Mouse (Mus musculus): ENCODE measurements around the gene Chtop. TPM values are rescaled to one million over a fixed set of nuclear protein-coding genes. Genes with fewer than 3 reads are reported as not detected.

Chtop gene
- total RNA-seq, 1 experiment, result 110 TPM

DNA sequence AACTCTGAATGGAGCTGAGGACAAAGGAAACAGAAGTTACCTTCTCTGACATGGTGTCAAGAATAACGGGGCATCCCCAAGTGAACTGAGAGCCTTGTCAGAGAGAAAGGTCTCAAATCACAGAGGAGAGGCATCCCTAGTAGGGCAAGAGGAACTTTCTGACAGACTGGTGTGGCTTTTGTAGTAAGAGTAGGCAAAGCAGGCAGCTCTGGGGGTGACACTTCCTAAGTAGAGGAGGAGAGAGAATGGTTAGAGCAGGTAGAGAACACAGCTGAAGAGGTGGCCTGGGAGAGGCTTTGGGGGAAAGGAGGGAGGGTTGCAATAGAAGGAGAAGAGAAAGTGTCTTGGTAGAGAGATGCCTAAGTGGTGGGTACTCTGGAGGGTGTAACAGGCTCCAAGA lies 26.1 kb upstream of the Chtop start:
- no peak for TF ChIP-seq ZNF384 (IDR thresholded peaks at IDR 0.05; ENCODE audit: low read depth, low read length)
- no peak for TF ChIP-seq ZC3H11A (IDR thresholded peaks at IDR 0.05; ENCODE audit: borderline replicate concordance, low read depth, low read length)
- TF ChIP-seq HCFC1 (IDR thresholded peaks at IDR 0.05; ENCODE audit: borderline replicate concordance, insufficient read depth, low read length), result no peak
- no peak for TF ChIP-seq CHD2 (IDR thresholded peaks at IDR 0.05; ENCODE audit: low read depth, low read length)
- Histone ChIP-seq H3K4me1 (ENCODE audit: control insufficient read depth in 2 of 2, insufficient read depth in 2 of 2, low read length in 2 of 2, poor library complexity in 1 of 2) (0 out of 4 replicates have a peak, but pooled peaks cover 0 to 2% of the 10 kb centered on the region in 2 experiments), H3K27ac (ENCODE audit: insufficient read depth, low read depth, low read length, poor library complexity, severe bottlenecking) (no peak overlapping the region), H3K9me3 (ENCODE audit: control insufficient read depth, insufficient read depth, low read depth, low read length) (no peaks in the 10 kb centered on the region), H3K4me3 (ENCODE audit: insufficient read depth in 1 of 2, low read depth in 1 of 2, low read length in 2 of 2, poor library complexity in 1 of 2, severe bottlenecking in 1 of 2) (no peak overlapping the region), H3K36me3 (ENCODE audit: control insufficient read depth, insufficient read depth, low read length, poor library complexity, severe bottlenecking) (no peaks in the 10 kb centered on the region), H3K9ac (ENCODE audit: insufficient read depth, low read depth, low read length, poor library complexity, severe bottlenecking) (no peak overlapping the region)
- in situ Hi-C loops (cut with MboI; ENCODE audit: low sequenced_read_pairs in 2 of 2, unreplicated experiment in 2 of 2), result no loop called here
- no peak for DNase-seq (ENCODE audit: low read depth, low spot score)

DNA sequence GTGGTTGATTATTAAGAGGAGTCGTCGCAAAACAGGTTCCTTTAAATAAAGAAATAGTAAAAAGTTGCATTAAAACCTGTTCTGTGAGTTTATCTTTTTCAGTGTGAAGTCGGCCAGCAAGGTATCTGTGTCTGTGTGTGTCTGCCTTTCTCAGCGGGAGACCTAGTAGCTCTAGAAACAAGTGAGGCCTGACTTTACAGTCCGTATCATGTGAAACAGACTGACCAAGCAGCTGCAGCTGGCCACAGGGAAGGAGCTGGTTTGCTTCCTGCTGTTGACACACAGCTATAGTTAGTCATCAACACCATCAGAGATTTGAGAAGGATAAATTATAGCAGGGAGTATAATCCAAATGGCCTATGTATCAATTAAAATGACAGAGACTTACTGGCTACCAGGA lies 22.4 kb upstream of the Chtop start:
- no peak for DNase-seq (ENCODE audit: low read depth, low spot score)
- Histone ChIP-seq H3K4me3 (ENCODE audit: insufficient read depth in 1 of 2, low read depth in 1 of 2, low read length in 2 of 2, poor library complexity in 1 of 2, severe bottlenecking in 1 of 2) (no peak overlapping the region), H3K4me1 (ENCODE audit: control insufficient read depth in 2 of 2, insufficient read depth in 2 of 2, low read length in 2 of 2, poor library complexity in 1 of 2) (peaks cover 0 to 1% of the 10 kb centered on the region in 2 experiments; a peak in 2 of 4 replicates), H3K9ac (ENCODE audit: insufficient read depth, low read depth, low read length, poor library complexity, severe bottlenecking) (no peak overlapping the region), H3K27ac (ENCODE audit: insufficient read depth, low read depth, low read length, poor library complexity, severe bottlenecking) (no peak overlapping the region), H3K36me3 (ENCODE audit: control insufficient read depth, insufficient read depth, low read length, poor library complexity, severe bottlenecking) (no peaks in the 10 kb centered on the region), H3K9me3 (ENCODE audit: control insufficient read depth, insufficient read depth, low read depth, low read length) (no peaks in the 10 kb centered on the region)
- TF ChIP-seq ZNF384 (IDR thresholded peaks at IDR 0.05; ENCODE audit: low read depth, low read length), result no peak
- TF ChIP-seq CHD2 (IDR thresholded peaks at IDR 0.05; ENCODE audit: low read depth, low read length), result no peak
- no peak for TF ChIP-seq MAFK (IDR thresholded peaks at IDR 0.05; ENCODE audit: insufficient read depth, low read depth, low read length)
- no peak for TF ChIP-seq HCFC1 (IDR thresholded peaks at IDR 0.05; ENCODE audit: borderline replicate concordance, insufficient read depth, low read length)
- no peak for TF ChIP-seq ZC3H11A (IDR thresholded peaks at IDR 0.05; ENCODE audit: borderline replicate concordance, low read depth, low read length)
- in situ Hi-C loops (cut with MboI; ENCODE audit: low sequenced_read_pairs in 2 of 2, unreplicated experiment in 2 of 2), result no loop called here

DNA sequence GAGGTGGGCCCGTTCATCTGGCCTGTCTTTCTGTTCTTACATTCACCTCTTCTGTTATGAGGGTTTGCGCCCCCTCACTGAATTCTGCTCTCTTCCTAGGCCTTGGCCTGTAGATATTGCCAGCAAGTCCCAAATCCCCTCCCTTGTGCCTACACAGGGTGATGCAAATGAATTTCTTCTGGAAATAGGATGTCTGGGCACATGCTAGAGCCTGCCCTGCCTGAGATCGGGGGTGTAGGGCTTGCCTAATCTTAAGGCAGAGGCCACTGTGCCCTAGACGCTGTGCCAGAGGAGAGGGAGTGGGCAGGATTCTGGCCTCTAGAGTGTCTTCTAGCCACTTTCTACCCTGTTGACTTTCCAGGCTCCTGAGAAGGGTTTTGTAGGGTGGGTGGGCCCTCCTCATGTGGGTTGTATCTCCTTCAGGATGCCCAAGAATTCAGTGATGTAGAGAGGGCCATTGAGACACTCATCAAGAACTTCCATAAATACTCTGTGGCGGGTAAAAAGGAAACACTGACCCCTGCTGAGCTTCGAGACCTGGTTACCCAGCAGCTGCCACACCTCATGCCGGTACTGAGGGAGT lies 18.1 kb upstream of the Chtop start:
- in situ Hi-C loops (cut with MboI; ENCODE audit: low sequenced_read_pairs in 2 of 2, unreplicated experiment in 2 of 2), result no loop called here
- Histone ChIP-seq H3K9ac (ENCODE audit: insufficient read depth, low read depth, low read length, poor library complexity, severe bottlenecking) (no peak overlapping the region), H3K27ac (ENCODE audit: insufficient read depth, low read depth, low read length, poor library complexity, severe bottlenecking) (no peak overlapping the region), H3K36me3 (ENCODE audit: control insufficient read depth, insufficient read depth, low read length, poor library complexity, severe bottlenecking) (no peaks in the 10 kb centered on the region), H3K4me1 (ENCODE audit: control insufficient read depth in 2 of 2, insufficient read depth in 2 of 2, low read length in 2 of 2, poor library complexity in 1 of 2) (peaks cover 0 to 5% of the 10 kb centered on the region in 2 experiments; a peak in 2 of 4 replicates), H3K4me3 (ENCODE audit: insufficient read depth in 1 of 2, low read depth in 1 of 2, low read length in 2 of 2, poor library complexity in 1 of 2, severe bottlenecking in 1 of 2) (no peak overlapping the region), H3K9me3 (ENCODE audit: control insufficient read depth, insufficient read depth, low read depth, low read length) (no peaks in the 10 kb centered on the region)
- TF ChIP-seq HCFC1 (IDR thresholded peaks at IDR 0.05; ENCODE audit: borderline replicate concordance, insufficient read depth, low read length) (no peak), ZNF384 (IDR thresholded peaks at IDR 0.05; ENCODE audit: low read depth, low read length) (no peak), ZC3H11A (IDR thresholded peaks at IDR 0.05; ENCODE audit: borderline replicate concordance, low read depth, low read length) (no peak), CHD2 (IDR thresholded peaks at IDR 0.05; ENCODE audit: low read depth, low read length) (no peak), MAFK (IDR thresholded peaks at IDR 0.05; ENCODE audit: insufficient read depth, low read depth, low read length) (no peak)
- no peak for DNase-seq (ENCODE audit: low read depth, low spot score)

DNA sequence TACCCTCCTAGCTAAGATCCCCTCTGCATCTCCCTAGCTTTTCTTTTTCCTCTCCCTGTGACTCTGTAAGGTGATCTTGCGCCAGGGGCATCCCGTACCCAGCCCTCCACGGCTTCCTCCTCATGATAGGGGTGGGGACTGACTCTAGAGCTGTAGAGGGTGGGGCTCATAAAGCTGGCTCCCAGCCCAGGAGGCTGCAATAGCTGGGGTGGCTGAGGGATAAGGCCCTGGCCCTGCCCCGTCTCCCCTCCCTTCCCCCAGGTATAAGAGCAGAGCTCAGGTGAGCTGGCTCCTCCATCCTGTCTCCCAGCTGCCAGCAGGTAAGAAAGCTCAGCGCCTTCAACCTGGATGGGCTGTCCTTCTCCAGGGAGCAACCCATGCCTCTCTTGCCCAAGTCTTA lies 17.3 kb upstream of the Chtop start, which contains the start of gene S100a14:
Gene S100a14, plus strand, starts transcription at position 277 of the 400 bp plus-strand sequence.
- TF ChIP-seq ZC3H11A (IDR thresholded peaks at IDR 0.05; ENCODE audit: borderline replicate concordance, low read depth, low read length), result no peak
- no peak for TF ChIP-seq MAFK (IDR thresholded peaks at IDR 0.05; ENCODE audit: insufficient read depth, low read depth, low read length)
- no peak for TF ChIP-seq HCFC1 (IDR thresholded peaks at IDR 0.05; ENCODE audit: borderline replicate concordance, insufficient read depth, low read length)
- TF ChIP-seq CHD2 (IDR thresholded peaks at IDR 0.05; ENCODE audit: low read depth, low read length), result no peak
- TF ChIP-seq ZNF384 (IDR thresholded peaks at IDR 0.05; ENCODE audit: low read depth, low read length), result no peak
- Histone ChIP-seq H3K36me3 (ENCODE audit: control insufficient read depth, insufficient read depth, low read length, poor library complexity, severe bottlenecking) (no peaks in the 10 kb centered on the region), H3K4me3 (ENCODE audit: insufficient read depth in 1 of 2, low read depth in 1 of 2, low read length in 2 of 2, poor library complexity in 1 of 2, severe bottlenecking in 1 of 2) (no peak within 1 kb of the TSS), H3K27ac (ENCODE audit: insufficient read depth, low read depth, low read length, poor library complexity, severe bottlenecking) (no peak within 1 kb of the TSS), H3K9me3 (ENCODE audit: control insufficient read depth, insufficient read depth, low read depth, low read length) (no peaks in the 10 kb centered on the region), H3K9ac (ENCODE audit: insufficient read depth, low read depth, low read length, poor library complexity, severe bottlenecking) (no peak within 1 kb of the TSS), H3K4me1 (ENCODE audit: control insufficient read depth in 2 of 2, insufficient read depth in 2 of 2, low read length in 2 of 2, poor library complexity in 1 of 2) (peaks cover 0 to 5% of the 10 kb centered on the region in 2 experiments; a peak in 2 of 4 replicates)
- DNase-seq (ENCODE audit: low read depth, low spot score), result no peak
- in situ Hi-C loops (cut with MboI; ENCODE audit: low sequenced_read_pairs in 2 of 2, unreplicated experiment in 2 of 2), result no loop called here

All from ES-E14 (cell line).